Mouse (Mus musculus) CH12F3 (cell line): ENCODE data around the gene Tctex1d2.
"Not testable (repeated sequence)": the region's sequence is repeated elsewhere in the genome, so short reads cannot be mapped to it uniquely, and the experiment has no call there.

ENCODE experiments used
- in situ Hi-C: fragments of 300-500 bp; cut with MboI; formaldehyde crosslinking; loops from 2 replicates; pipeline ENCODE4 v1.14.3; 2020; ENCODE audit warnings: low sequenced_read_pairs

Tctex1d2 gene

GRCm38 (mm10) chr16:32431047-32431591, 11.6 kb downstream of the Tctex1d2 start:
- in situ Hi-C loops, result no loop called here

GRCm38 (mm10) chr16:32431926-32432325, 12.4 kb downstream of the Tctex1d2 start:
- in situ Hi-C loops, result no loop called here

DNA sequence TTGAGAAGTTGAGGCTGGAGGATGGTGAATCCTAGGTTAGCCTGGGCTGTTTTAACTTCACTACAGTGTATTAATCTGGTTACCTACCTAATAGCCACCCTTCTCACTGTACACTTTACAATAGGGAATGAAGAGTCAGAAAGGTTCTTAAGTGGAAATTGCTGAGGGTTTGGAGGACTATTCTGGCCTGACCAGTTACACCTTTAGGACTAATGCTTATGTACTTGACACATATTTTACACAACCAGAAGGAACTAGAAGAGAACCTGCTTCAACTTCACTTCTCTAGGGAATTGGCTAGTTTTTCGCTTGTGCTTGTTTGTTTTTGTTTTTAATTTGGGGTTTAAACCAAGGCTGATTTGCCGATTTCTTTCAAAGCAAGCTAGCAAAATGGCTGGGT, 13.6 kb downstream of the Tctex1d2 start:
- in situ Hi-C loops, result no loop called here

- in situ Hi-C loops, result no loop called here
These were observed 14.6 kb downstream of the Tctex1d2 start for GRCm38 (mm10) chr16:32434066-32434465.

- in situ Hi-C loops, result no loop called here
These were observed 15.2 kb downstream of the Tctex1d2 start for GRCm38 (mm10) chr16:32434691-32435090.

GRCm38 (mm10) chr16:32436657-32437056, 17.2 kb downstream of the Tctex1d2 start:
- in situ Hi-C loops, result no loop called here

DNA sequence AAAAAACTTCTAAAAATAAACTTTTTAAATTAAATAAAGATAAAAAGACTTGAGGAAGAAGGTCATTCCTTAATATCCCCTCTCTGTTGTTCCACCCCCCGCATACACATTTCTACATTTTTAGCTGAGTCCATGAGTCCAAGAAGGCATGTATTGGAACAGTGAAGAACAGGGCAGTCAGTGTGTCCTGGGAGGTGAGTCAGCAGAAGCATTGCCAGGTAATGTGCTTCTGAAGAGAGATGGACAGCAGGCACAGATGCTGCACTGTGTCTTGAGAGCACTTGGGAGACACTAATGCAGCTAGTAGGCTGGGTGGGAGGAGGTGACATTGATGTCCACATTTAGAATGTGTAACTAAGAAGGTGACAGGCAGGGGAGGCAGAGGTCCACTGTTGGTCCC, 17.8 kb downstream of the Tctex1d2 start:
- in situ Hi-C loops, result no loop called here

DNA sequence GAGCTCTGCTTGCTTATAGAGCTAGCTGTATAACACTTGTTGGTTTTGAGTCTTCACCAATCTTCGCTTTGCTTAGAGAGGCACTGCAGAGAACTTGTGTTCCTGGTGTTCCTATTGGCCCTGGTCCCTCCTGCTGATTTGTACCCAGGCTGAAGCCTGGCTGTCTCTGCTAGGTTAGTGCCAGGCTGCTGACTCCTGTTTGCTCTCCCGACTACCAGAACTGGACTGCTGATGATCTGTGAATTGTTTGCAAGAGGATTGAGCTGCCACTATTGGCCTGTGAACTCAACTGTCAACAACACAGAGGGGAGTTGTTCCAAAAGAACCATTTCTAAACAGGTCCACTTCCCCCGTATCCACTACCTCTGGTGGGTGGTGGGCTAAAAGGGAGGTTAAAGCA, 21.9 kb downstream of the Tctex1d2 start:
- in situ Hi-C loops, result no loop called here

GRCm38 (mm10) chr16:32444615-32445014, 25.1 kb downstream of the Tctex1d2 start:
- in situ Hi-C loops, result not testable (repeated sequence)

GRCm38 (mm10) chr16:32445558-32445957, 26.1 kb downstream of the Tctex1d2 start:
- in situ Hi-C loops, result no loop called here

DNA sequence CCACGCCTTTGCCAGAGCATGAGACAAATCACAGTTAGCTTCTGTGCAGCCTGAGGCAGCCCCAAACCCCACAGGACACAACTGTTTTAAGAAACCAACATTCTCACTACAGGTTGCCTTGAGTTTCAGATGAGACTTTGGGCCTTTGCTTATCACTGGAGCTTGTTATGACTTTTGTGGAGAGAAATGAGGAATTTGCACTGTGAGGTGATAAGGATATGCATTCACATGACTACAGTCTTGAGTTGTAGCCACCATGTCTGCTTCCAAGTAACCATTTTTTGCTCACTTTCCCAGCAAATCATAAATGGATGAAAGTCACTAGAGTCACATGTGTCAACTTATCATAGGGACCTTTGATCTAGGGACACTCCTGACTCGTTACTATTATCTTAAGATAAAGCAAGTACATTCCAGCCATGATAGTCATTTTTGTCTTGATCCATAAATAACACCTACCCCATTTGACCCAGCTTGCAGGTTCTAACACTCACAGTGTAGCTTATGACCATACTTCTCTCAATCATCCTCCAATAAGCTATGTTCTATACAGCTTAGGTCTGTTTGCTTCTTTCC, 27.1 kb downstream of the Tctex1d2 start:
- in situ Hi-C loops, result no loop called here

DNA sequence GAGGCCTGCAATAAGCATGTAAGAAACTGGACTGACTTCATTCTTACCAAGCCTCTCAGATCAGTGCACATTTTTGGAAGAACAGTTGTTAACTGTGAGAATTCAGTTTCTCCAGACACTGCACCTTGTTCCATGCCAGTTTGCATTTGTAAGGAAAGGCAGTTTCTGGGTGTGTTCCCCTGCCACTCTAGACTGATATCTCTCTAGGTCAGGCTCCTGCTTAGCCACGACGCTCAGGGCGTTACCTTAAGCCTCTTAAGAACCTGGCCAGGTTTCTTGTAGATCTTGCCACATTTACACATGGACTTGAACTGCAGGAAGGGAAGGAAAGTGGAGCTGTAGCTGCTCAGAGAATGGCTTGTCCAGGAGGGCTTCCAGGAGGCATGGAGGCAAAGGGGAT, 30.2 kb downstream of the Tctex1d2 start:
- in situ Hi-C loops, result no loop called here

DNA sequence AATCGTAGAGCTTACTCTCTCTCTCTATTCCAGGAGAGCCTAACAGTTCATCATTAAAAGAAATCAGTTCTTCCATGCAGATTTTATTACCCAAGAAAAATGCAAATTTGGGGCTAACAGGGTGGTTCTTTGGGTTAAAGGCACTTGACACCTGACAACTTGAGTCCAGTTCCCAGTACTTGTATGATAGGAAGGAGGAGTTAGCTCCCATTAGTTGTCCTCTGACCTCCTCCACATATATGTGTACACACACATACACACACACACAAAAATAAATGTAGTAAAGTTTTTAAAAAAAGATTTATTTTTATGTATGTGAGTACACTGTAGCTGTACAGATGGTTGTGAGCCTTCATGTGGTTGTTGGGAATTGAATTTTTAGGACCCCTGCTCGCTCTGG, 30.6 kb downstream of the Tctex1d2 start:
- in situ Hi-C loops, result no loop called here

- in situ Hi-C loops, result no loop called here
These were observed 33.6 kb downstream of the Tctex1d2 start for GRCm38 (mm10) chr16:32453102-32453501.

- in situ Hi-C loops, result no loop called here
These were observed 35.1 kb downstream of the Tctex1d2 start for GRCm38 (mm10) chr16:32454646-32455045.

- in situ Hi-C loops, result no loop called here
These were observed 36.6 kb downstream of the Tctex1d2 start for GRCm38 (mm10) chr16:32456086-32456485.

- in situ Hi-C loops, result no loop called here
These were observed 37.3 kb downstream of the Tctex1d2 start for GRCm38 (mm10) chr16:32456761-32457160.

GRCm38 (mm10) chr16:32457589-32458386, 38.3 kb downstream of the Tctex1d2 start:
- in situ Hi-C loops, result no loop called here

- in situ Hi-C loops, result no loop called here
These were observed 41.0 kb downstream of the Tctex1d2 start for GRCm38 (mm10) chr16:32460518-32460917.

GRCm38 (mm10) chr16:32461713-32462112, 42.2 kb downstream of the Tctex1d2 start:
- in situ Hi-C loops, result no loop called here

DNA sequence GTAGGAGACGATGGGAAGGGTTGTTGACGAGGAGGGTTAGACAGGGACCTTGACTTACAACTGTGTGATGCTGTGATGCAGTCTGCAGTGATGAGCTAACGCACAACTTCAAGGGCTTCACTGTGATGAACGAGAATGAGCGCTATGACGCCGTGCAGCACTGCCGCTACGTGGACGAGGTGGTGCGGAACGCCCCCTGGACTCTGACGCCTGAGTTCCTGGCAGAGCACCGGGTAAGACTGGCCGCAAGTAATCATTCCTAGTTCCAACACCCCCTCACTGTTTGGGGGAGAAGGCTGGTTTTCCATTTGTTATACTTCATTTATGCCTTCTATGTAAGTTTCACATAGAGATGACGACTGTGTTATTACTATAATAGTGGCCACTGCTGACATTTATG, 43.4 kb downstream of the Tctex1d2 start:
- in situ Hi-C loops, result no loop called here

GRCm38 (mm10) chr16:32463426-32463825, 43.9 kb downstream of the Tctex1d2 start:
- in situ Hi-C loops, result no loop called here
